20 mouse cellular contexts compared by ENCODE assay signal in the genomic region with DNA sequence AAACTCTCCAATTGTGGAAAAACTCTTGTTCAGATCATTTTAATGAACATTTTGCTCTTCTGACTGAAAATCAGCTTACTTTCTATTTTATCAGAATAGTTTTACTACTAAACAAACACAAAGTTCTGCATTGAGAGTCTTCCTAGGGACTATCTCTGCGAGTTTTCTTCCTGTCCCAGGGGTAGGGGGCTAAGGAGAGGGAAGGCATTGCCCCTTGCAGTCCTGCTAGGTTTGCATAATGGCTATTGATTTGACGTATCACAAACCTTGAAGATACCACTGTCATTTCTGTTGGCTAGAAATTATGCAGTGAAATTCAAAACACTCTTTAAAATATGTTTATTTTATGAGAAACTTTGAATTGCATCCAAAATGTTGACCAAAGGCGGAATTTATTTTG.
DNase-seq lines count a peak whose midpoint lies in the region; ATAC-seq and TF ChIP-seq lines count a peak whose summit lies in the region.
"Had no signal": no experiment of that assay in that cellular context is flagged by ENCODE, and none has a peak within 500 bp of the region (broad histone marks: within the 10 kb centered on the region; RNA-seq: fewer than 3 reads in every experiment).

No protein-coding gene starts in this region.

- no peak for TF ChIP-seq CTCF in forebrain, postnatal 0 days (IDR thresholded peaks at IDR 0.05; ENCODE audit: low read depth)
- no peak for TF ChIP-seq CTCF in kidney, adult 2 months (conservative IDR thresholded peaks at IDR 0.05; ENCODE audit: insufficient read depth, insufficient read length, low read depth, low read length)
- no peak for TF ChIP-seq CTCF in lung, embryonic 14.5 days (IDR thresholded peaks at IDR 0.05; ENCODE audit: low read depth)

- no peaks in the 10 kb centered on the region for H3K36me3 ChIP-seq in forebrain, postnatal 0 days (ENCODE audit: insufficient read depth)
- H3K36me3 ChIP-seq in forebrain, embryonic 13.5 days (ENCODE audit: poor library complexity, severe bottlenecking): no peaks in the 10 kb centered on the region
- H3K36me3 ChIP-seq in kidney, embryonic 16.5 days (ENCODE audit: insufficient read depth, low read length): no peaks in the 10 kb centered on the region
- no peaks in the 10 kb centered on the region for H3K36me3 ChIP-seq in kidney, adult 2 months (ENCODE audit: control insufficient read depth, insufficient read depth, low read length)
- H3K36me3 ChIP-seq in lung, embryonic 14.5 days (ENCODE audit: insufficient read depth): no peaks in the 10 kb centered on the region
- no peaks in the 10 kb centered on the region for H3K36me3 ChIP-seq in stomach, embryonic 14.5 days (ENCODE audit: control insufficient read depth, insufficient read depth, low read length)
- H3K36me3 ChIP-seq: G1E; hindbrain, embryonic 12.5 days; limb, embryonic 12.5 days; liver, embryonic 12.5 days; neural tube, embryonic 15.5 days had no signal

- H3K4me2 ChIP-seq in forebrain, postnatal 0 days (ENCODE audit: low read depth): no peak overlapping the region
- H3K4me2 ChIP-seq in forebrain, embryonic 13.5 days: no peak overlapping the region
- H3K4me2 ChIP-seq in kidney, embryonic 16.5 days (replicated peaks; ENCODE audit: low read depth, low read length): 0 out of 2 replicates have a peak overlapping the region, but pooled peaks have one; percentile 15
- H3K4me2 ChIP-seq in lung, embryonic 14.5 days: peak overlapping the region; percentile 36
- 0 out of 2 replicates have a peak overlapping the region, but pooled peaks have one; percentile 16 for H3K4me2 ChIP-seq in stomach, embryonic 14.5 days (replicated peaks; ENCODE audit: low read depth, low read length)
- H3K4me2 ChIP-seq: hindbrain, embryonic 12.5 days; limb, embryonic 12.5 days; liver, embryonic 12.5 days; neural tube, embryonic 15.5 days had no signal

- no peak for DNase-seq in forebrain, postnatal 0 days
- DNase-seq in kidney, adult 2 months: no peak
- DNase-seq in lung, embryonic 14.5 days: peak; percentile 84
- DNase-seq in lung, postnatal 25 days (ENCODE audit: low spot score): no peak
- DNase-seq in natural killer cell, adult 2 months (ENCODE audit: low spot score in 2 of 2): no peak
- DNase-seq: adrenal gland, adult 8-10 months; cerebellum, adult 2 months; liver, postnatal 0 days; midbrain, embryonic 14.5 days; right cerebral cortex, postnatal 14 days; thymus, adult 2 months; thymus, postnatal 36 days had no signal

- H3K4me3 ChIP-seq in forebrain, postnatal 0 days (ENCODE audit: low read depth, low read length): no peak overlapping the region
- no peak overlapping the region for H3K4me3 ChIP-seq in forebrain, embryonic 13.5 days
- H3K4me3 ChIP-seq in kidney, embryonic 16.5 days (ENCODE audit: low read length): no peak overlapping the region
- H3K4me3 ChIP-seq in kidney, adult 2 months (ENCODE audit: insufficient read depth, low read depth, low read length): no peak overlapping the region
- H3K4me3 ChIP-seq in lung, embryonic 14.5 days (ENCODE audit: low read depth, low read length): no peak overlapping the region
- H3K4me3 ChIP-seq in stomach, embryonic 14.5 days (ENCODE audit: low read depth, low read length): no peak overlapping the region
- H3K4me3 ChIP-seq: hindbrain, embryonic 12.5 days; limb, embryonic 12.5 days; liver, embryonic 12.5 days; neural tube, embryonic 15.5 days had no signal

- no peaks in the 10 kb centered on the region for H3K27me3 ChIP-seq in forebrain, postnatal 0 days (ENCODE audit: insufficient read depth, low read length)
- H3K27me3 ChIP-seq in forebrain, embryonic 13.5 days: no peaks in the 10 kb centered on the region
- H3K27me3 ChIP-seq in kidney, embryonic 16.5 days (ENCODE audit: insufficient read depth, low read length): no peaks in the 10 kb centered on the region
- H3K27me3 ChIP-seq in kidney, adult 2 months (replicated peaks; ENCODE audit: control insufficient read depth, insufficient read depth, low read length): no peaks in the 10 kb centered on the region
- no peaks in the 10 kb centered on the region for H3K27me3 ChIP-seq in lung, embryonic 14.5 days (ENCODE audit: insufficient read depth, low read length)
- H3K27me3 ChIP-seq in stomach, embryonic 14.5 days (ENCODE audit: control insufficient read depth, insufficient read depth, low read length): no peaks in the 10 kb centered on the region
- H3K27me3 ChIP-seq: hindbrain, embryonic 12.5 days; limb, embryonic 12.5 days; liver, embryonic 12.5 days; neural tube, embryonic 15.5 days had no signal

- 47% methylated on average over 3 of the region's 3 CpGs for WGBS in forebrain, postnatal 0 days
- WGBS in forebrain, embryonic 13.5 days: 59% methylated on average over 3 of the region's 3 CpGs
- WGBS in kidney, embryonic 16.5 days: 63% methylated on average over 3 of the region's 3 CpGs
- 68% methylated on average over 3 of the region's 3 CpGs for WGBS in kidney, adult 2 months
- WGBS in lung, embryonic 14.5 days: 29% methylated on average over 3 of the region's 3 CpGs
- 50% methylated on average over 3 of the region's 3 CpGs for WGBS in stomach, embryonic 14.5 days

- H3K27ac ChIP-seq in forebrain, postnatal 0 days (ENCODE audit: low read depth, low read length): peak overlapping the region; percentile 42; the same call in 1 of the 2 replicates
- H3K27ac ChIP-seq in forebrain, embryonic 13.5 days: no peak overlapping the region
- H3K27ac ChIP-seq in kidney, embryonic 16.5 days (ENCODE audit: low read length): no peak overlapping the region
- H3K27ac ChIP-seq in kidney, adult 2 months (ENCODE audit: insufficient read depth, low read depth, low read length): no peak overlapping the region
- peak overlapping the region; percentile 90 for H3K27ac ChIP-seq in lung, embryonic 14.5 days (ENCODE audit: low read depth)
- H3K27ac ChIP-seq in stomach, embryonic 14.5 days (ENCODE audit: low read length): peak overlapping the region; percentile 82; the same call in 1 of the 2 replicates
- H3K27ac ChIP-seq: hindbrain, embryonic 12.5 days; liver, embryonic 12.5 days; neural tube, embryonic 15.5 days had no signal

- no peak for TF ChIP-seq POLR2A in kidney, adult 2 months (IDR thresholded peaks at IDR 0.05; ENCODE audit: low read depth, low read length)

- no peak overlapping the region for H3K9ac ChIP-seq in forebrain, postnatal 0 days
- H3K9ac ChIP-seq in forebrain, embryonic 13.5 days: no peak overlapping the region
- no peak overlapping the region for H3K9ac ChIP-seq in kidney, embryonic 16.5 days (replicated peaks; ENCODE audit: low read length)
- H3K9ac ChIP-seq in lung, embryonic 14.5 days: no peak overlapping the region
- 0 out of 2 replicates have a peak overlapping the region, but pooled peaks have one; percentile 21 for H3K9ac ChIP-seq in stomach, embryonic 14.5 days (replicated peaks; ENCODE audit: low read depth, low read length)
- H3K9ac ChIP-seq: hindbrain, embryonic 12.5 days; limb, embryonic 12.5 days; liver, embryonic 12.5 days; liver, postnatal 0 days; neural tube, embryonic 15.5 days had no signal

- no peaks in the 10 kb centered on the region for H3K9me3 ChIP-seq in forebrain, postnatal 0 days (ENCODE audit: low read length)
- no peaks in the 10 kb centered on the region for H3K9me3 ChIP-seq in forebrain, embryonic 13.5 days (replicated peaks)
- no peaks in the 10 kb centered on the region for H3K9me3 ChIP-seq in kidney, embryonic 16.5 days (ENCODE audit: low read length)
- no peaks in the 10 kb centered on the region for H3K9me3 ChIP-seq in lung, embryonic 14.5 days (ENCODE audit: low read depth, low read length)
- no peaks in the 10 kb centered on the region for H3K9me3 ChIP-seq in stomach, embryonic 14.5 days (ENCODE audit: control insufficient read depth, low read depth, low read length)
- H3K9me3 ChIP-seq: G1E; hindbrain, embryonic 12.5 days; limb, embryonic 12.5 days; liver, embryonic 12.5 days; neural tube, embryonic 15.5 days had no signal

- ATAC-seq in forebrain, postnatal 0 days: no peak
- ATAC-seq in forebrain, embryonic 13.5 days: no peak
- ATAC-seq in kidney, embryonic 16.5 days (ENCODE audit: low FRiP score, low TSS enrichment): no peak
- no peak; the same call in 1 of the 2 replicates for ATAC-seq in lung, embryonic 14.5 days (ENCODE audit: insufficient read depth)
- no peak for ATAC-seq in stomach, embryonic 14.5 days (ENCODE audit: insufficient number of reproducible peaks, insufficient read depth, low FRiP score, low read depth)
- ATAC-seq: liver, embryonic 12.5 days; liver, postnatal 0 days had no signal

- H3K4me1 ChIP-seq in forebrain, postnatal 0 days (ENCODE audit: insufficient read depth): no peaks in the 10 kb centered on the region
- peaks cover 32% of the 10 kb centered on the region for H3K4me1 ChIP-seq in forebrain, embryonic 13.5 days
- H3K4me1 ChIP-seq in kidney, embryonic 16.5 days (ENCODE audit: insufficient read depth, low read length): peaks cover 4% of the 10 kb centered on the region; the same call in 1 of the 2 replicates
- H3K4me1 ChIP-seq in kidney, adult 2 months (ENCODE audit: control insufficient read depth, insufficient read depth, low read length): peaks cover 7% of the 10 kb centered on the region; the same call in 1 of the 2 replicates
- H3K4me1 ChIP-seq in lung, embryonic 14.5 days (ENCODE audit: insufficient read depth): peaks cover 3% of the 10 kb centered on the region
- H3K4me1 ChIP-seq in stomach, embryonic 14.5 days (ENCODE audit: control insufficient read depth, insufficient read depth, low read length): peaks cover 3% of the 10 kb centered on the region; the same call in 1 of the 2 replicates
- H3K4me1 ChIP-seq: hindbrain, embryonic 12.5 days; liver, embryonic 12.5 days had no signal

Comparison
In these comparisons a context has a peak if more than half of its experiments do, and no peak if none do; other contexts are left out.
1. H3K27ac ChIP-seq: peak in forebrain, postnatal 0 days (single experiment), lung, embryonic 14.5 days (single experiment) and stomach, embryonic 14.5 days (single experiment); none in forebrain, embryonic 13.5 days (single experiment), kidney, embryonic 16.5 days (single experiment) and kidney, adult 2 months (single experiment).
2. H3K4me2 ChIP-seq: peak in kidney, embryonic 16.5 days (single experiment), lung, embryonic 14.5 days (single experiment) and stomach, embryonic 14.5 days (single experiment); none in forebrain, postnatal 0 days (single experiment) and forebrain, embryonic 13.5 days (single experiment).